Mouse (Mus musculus) embryonic facial prominence, embryonic 14.5 days (tissue): ENCODE data around the gene Zfp62. TPM values are rescaled to one million over a fixed set of nuclear protein-coding genes. Genes with fewer than 3 reads are reported as not detected.

Experiments used
- ATAC-seq: fragments of 200-750 bp; cut with Nextera tagmentation; 2 replicates; pipeline ENCODE4 v1.8.0; 2017; ENCODE audit warnings: low read depth, moderate number of reproducible peaks, moderate TSS enrichment
- DNase-seq: peaks from one replicate; pipeline ENCODE4 v3.0.0-alpha.2; 2015; ENCODE audit warnings: low spot score
- H3K27ac ChIP-seq: fragments of 300-500 bp; sonication (generic); replicated peaks from 2 replicates; pipeline ENCODE4 v1.5.1; 2014; ENCODE audit warnings: low read depth, mild to moderate bottlenecking, low read length, moderate library complexity
- H3K27me3 ChIP-seq: fragments of 300-500 bp; sonication (generic); replicated peaks from 2 replicates; pipeline ENCODE4 v1.6.1; 2014; ENCODE audit warnings: low read length; ENCODE audit not compliant: control insufficient read depth, insufficient read depth
- H3K36me3 ChIP-seq: fragments of 300-500 bp; sonication (generic); 2 replicates; pipeline ENCODE4 v1.6.1; 2014; ENCODE audit warnings: low read length, mixed read lengths; ENCODE audit not compliant: control insufficient read depth, insufficient read depth
- H3K4me1 ChIP-seq: fragments of 300-500 bp; sonication (generic); 2 replicates; pipeline ENCODE4 v1.6.1; 2014; ENCODE audit warnings: antibody characterized with exemption, low read length; ENCODE audit not compliant: control insufficient read depth, insufficient read depth
- H3K4me2 ChIP-seq: fragments of 300-500 bp; sonication (generic); 2 replicates; pipeline ENCODE4 v1.6.1; 2014; ENCODE audit warnings: low read depth, mild to moderate bottlenecking, low read length, moderate library complexity, mixed read lengths
- H3K4me3 ChIP-seq: fragments of 300-500 bp; sonication (generic); 2 replicates; pipeline ENCODE4 v1.5.1; 2014; ENCODE audit warnings: low read depth, mild to moderate bottlenecking, low read length
- H3K9ac ChIP-seq: fragments of 300-500 bp; sonication (generic); 2 replicates; pipeline ENCODE4 v1.6.1; 2014; ENCODE audit warnings: low read depth, mild to moderate bottlenecking, low read length, moderate library complexity, mixed read lengths
- H3K9me3 ChIP-seq: fragments of 300-500 bp; sonication (generic); 2 replicates; pipeline ENCODE4 v1.6.1; 2016; ENCODE audit warnings: low read length; ENCODE audit not compliant: control insufficient read depth
- WGBS: fragments of 180-500 bp; shearing (Covaris S2); extraction: QIAGEN DNeasy Blood & Tissue Kit; methylation state at CpG from one replicate; pipeline ENCODE4 v1.1.7; 2014; 5-methylcytosine and 5-hydroxymethylcytosine counted together
- polyA plus RNA-seq: library from polyadenylated mRNA; unstranded; fragments of >200 nt; fragmentation: Nextera tagmentation; extraction: Ambion mirVana; gene quantifications from 2 replicates; pipeline ENCODE4 v1.2.1, GENCODE M21; 2014

Gene Zfp62
- polyA plus RNA-seq, 1 experiment from 2014 or later: 40.4 TPM

DNA sequence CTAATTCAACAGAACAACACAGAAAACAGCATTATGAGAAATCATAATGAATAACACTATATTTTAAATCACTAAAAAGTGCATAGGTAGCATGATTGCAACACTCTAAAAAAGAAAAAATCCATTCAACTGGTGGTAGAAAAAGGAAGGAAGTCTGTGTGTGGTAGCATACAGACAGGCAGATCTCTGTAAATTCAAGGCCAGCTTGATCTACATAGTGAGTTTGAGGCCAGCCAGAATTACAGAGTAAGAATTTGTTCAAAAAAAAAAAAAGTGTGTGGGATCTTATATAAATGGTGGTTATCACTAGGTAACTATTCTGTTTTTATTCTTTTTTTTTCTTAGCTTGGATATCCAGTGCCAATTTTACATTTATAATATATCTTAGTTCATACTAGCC lies 1.9 kb upstream of the Zfp62 start:
- ATAC-seq: no peak
- no peaks in the 10 kb centered on the region for H3K9me3 ChIP-seq
- peaks cover 13% of the 10 kb centered on the region; the same call in 1 of the 2 replicates for H3K4me1 ChIP-seq
- H3K9ac ChIP-seq: no peak overlapping the region
- no peaks in the 10 kb centered on the region for H3K27me3 ChIP-seq
- DNase-seq: no peak
- H3K4me3 ChIP-seq: no peak overlapping the region
- H3K27ac ChIP-seq: no peak overlapping the region
- peaks cover 1% of the 10 kb centered on the region; the same call in 1 of the 2 replicates for H3K36me3 ChIP-seq
- no peak overlapping the region for H3K4me2 ChIP-seq

DNA sequence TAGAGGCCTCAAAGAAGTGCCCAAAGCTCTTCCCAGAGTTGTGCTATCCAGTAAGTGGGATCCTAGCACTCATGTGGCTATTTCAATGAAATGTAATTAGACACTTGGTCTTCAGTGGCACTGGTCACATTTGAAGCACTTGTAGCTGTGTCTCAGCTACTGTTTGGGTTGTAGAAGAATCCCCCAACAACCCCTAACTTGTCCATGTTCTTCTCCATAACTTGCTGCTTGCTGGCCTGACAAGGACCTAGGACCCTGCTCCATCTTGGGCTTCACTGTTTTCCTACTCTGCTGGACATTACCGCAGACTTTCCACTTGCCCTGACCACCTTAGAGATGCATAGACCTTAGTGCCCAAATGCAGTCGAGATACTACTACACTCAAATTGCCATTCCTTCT lies 1.0 kb upstream of the Zfp62 start:
- H3K4me3 ChIP-seq: peak overlapping the region; percentile 90
- peak overlapping the region; percentile 68 for H3K4me2 ChIP-seq
- peak overlapping the region; percentile 99 for H3K9ac ChIP-seq
- H3K36me3 ChIP-seq: peaks cover 10% of the 10 kb centered on the region; the same call in 1 of the 2 replicates
- H3K9me3 ChIP-seq: no peaks in the 10 kb centered on the region
- H3K27me3 ChIP-seq: no peaks in the 10 kb centered on the region
- WGBS: 65% methylated on average over 2 of the region's 2 CpGs
- H3K4me1 ChIP-seq: peaks cover 13% of the 10 kb centered on the region; the same call in 1 of the 2 replicates
- DNase-seq (no peak), ATAC-seq (no peak)
- H3K27ac ChIP-seq: 0 out of 2 replicates have a peak overlapping the region, but pooled peaks have one; percentile 99

DNA sequence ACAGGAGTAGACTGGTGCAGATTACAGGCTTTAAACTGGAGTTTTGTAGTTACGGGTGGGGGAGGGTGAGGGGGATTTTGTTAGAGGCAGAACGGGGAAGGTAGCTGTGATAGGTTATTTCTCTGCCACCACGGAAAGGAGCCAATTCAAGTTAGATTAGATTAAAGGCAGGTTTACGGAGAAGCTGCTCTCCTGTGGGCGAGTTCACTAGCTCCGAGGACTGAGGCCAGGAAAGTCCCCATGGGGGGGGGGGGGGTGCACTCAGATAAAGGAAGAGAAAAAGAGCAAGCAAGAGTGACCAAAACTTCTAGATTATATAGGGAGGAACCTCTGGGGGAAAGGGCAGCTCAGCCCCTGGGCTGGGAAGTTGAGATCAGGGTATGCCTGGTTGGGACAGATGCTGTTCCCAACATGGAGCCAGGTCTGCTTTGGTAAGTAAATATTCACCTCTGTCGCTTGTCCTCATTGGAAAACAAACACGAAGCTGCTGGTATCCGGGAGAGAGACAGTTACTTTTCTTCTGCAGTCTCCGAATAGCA lies 500 bp upstream of the Zfp62 start:
- peak overlapping the region; percentile 99 for H3K9ac ChIP-seq
- H3K4me2 ChIP-seq: peak overlapping the region; percentile 68
- DNase-seq: peak; percentile 48
- peak overlapping the region; percentile 99 for H3K27ac ChIP-seq
- peaks cover 13% of the 10 kb centered on the region; the same call in 1 of the 2 replicates for H3K4me1 ChIP-seq
- peak; percentile 8; the same call in 1 of the 2 replicates for ATAC-seq
- no peaks in the 10 kb centered on the region for H3K9me3 ChIP-seq
- WGBS: 3% methylated on average over 10 of the region's 10 CpGs
- H3K36me3 ChIP-seq: peaks cover 14% of the 10 kb centered on the region; the same call in 1 of the 2 replicates
- H3K4me3 ChIP-seq: peak overlapping the region; percentile 90
- H3K27me3 ChIP-seq: no peaks in the 10 kb centered on the region

DNA sequence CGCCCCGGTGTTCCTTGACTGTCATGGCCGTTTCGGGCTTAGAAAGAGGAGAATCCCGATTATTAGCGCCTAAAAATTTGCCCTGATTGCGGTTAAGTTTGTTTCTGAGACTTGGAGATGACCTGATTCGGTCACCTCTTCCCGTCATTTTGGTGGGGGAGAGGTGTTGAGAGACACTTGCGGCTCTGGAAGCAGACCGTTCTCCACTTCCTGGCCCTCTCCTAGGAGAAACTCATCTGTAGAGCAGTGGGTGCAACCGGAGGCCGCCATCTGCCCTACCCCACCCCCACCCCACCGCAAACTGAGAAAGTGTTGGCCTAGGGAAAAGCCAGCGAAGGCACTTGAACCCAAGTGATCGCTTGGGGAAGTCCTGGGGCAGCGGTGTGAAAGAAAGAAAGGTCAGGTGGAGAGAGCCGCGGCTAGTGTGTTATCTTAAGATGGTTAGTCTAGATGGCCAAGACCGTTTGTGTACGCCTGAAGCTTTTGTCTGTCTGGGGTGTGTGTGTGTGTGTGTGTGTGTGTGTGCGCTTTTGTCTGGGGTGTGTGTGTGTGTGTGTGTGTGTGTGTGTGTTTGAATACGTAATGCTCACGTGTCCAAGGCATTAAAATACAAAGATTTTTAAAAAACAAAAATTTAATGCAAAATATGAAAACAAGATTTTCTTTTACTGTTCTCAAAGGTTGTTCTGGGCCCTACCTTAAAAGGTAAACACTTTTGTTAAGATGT lies 842 bp downstream of the Zfp62 start:
- peaks cover 13% of the 10 kb centered on the region; the same call in 1 of the 2 replicates for H3K4me1 ChIP-seq
- H3K9ac ChIP-seq: peak overlapping the region; percentile 99
- 0% methylated on average over 19 of the region's 24 CpGs for WGBS
- peaks cover 14% of the 10 kb centered on the region; the same call in 1 of the 2 replicates for H3K36me3 ChIP-seq
- peak; percentile 77 for ATAC-seq
- no peaks in the 10 kb centered on the region for H3K27me3 ChIP-seq
- peak; percentile 68 for DNase-seq
- no peaks in the 10 kb centered on the region for H3K9me3 ChIP-seq
- H3K4me2 ChIP-seq: peak overlapping the region; percentile 68
- H3K27ac ChIP-seq: peak overlapping the region; percentile 99
- peak overlapping the region; percentile 90 for H3K4me3 ChIP-seq

DNA sequence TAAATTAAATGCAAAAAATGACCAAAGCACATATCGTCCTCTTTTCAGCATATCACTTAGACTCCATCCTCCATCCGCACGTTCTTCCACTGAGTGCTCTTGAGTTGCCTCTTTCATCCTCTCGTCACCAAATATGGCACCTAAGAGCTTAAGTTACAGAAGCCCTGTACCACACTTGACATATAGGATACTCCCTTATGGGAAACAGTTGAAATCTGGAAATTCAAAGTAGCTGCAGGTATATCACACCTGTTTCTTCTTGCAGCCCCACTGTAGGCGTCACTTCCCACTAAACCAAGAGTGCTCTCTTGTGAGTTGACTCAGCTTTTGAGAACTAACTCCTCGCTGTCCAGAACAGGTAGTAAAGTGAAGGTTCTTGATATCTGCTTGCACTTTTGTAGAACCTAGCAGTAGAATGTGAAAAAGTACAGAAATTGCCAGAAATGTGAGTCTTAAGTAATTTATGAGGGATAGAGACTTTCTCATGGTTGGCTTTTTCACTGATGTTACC lies 2.0 kb downstream of the Zfp62 start:
- Histone ChIP-seq H3K27ac (no peak overlapping the region), H3K9me3 (no peaks in the 10 kb centered on the region), H3K4me2 (peak overlapping the region; percentile 68), H3K36me3 (peaks cover 14% of the 10 kb centered on the region; the same call in 1 of the 2 replicates), H3K4me3 (no peak overlapping the region), H3K9ac (no peak overlapping the region), H3K4me1 (peaks cover 13% of the 10 kb centered on the region; the same call in 1 of the 2 replicates), H3K27me3 (no peaks in the 10 kb centered on the region)
- 80% methylated on average over 6 of the region's 6 CpGs for WGBS
- no peak for DNase-seq
- ATAC-seq: no peak

DNA sequence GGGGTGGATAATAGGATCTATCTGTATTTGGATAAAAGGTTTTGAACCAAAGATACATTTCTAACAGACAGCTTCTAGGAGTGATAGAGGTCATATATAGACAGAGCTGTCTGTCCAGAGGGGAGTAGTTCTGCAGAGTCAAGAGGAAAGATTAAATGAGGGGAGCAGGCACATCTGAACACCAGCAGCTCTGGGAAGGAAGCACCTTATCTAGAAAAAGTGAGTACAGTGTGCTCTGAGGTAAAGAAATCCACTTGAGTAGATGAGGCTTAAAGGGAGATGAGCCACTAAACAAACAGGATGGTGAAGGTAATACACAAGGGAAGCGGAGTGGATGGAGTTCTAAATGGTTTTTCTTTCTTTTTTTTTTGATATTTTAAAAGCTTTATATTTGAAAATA lies 4.4 kb downstream of the Zfp62 start:
- DNase-seq (no peak), ATAC-seq (no peak)
- Histone ChIP-seq H3K9ac (no peak overlapping the region), H3K4me2 (no peak overlapping the region), H3K4me1 (peaks cover 7% of the 10 kb centered on the region; the same call in 1 of the 2 replicates), H3K27me3 (no peaks in the 10 kb centered on the region), H3K27ac (no peak overlapping the region), H3K4me3 (no peak overlapping the region), H3K9me3 (no peaks in the 10 kb centered on the region), H3K36me3 (peaks cover 22% of the 10 kb centered on the region)
- WGBS: 97% methylated on average over 1 of the region's 1 CpGs

DNA sequence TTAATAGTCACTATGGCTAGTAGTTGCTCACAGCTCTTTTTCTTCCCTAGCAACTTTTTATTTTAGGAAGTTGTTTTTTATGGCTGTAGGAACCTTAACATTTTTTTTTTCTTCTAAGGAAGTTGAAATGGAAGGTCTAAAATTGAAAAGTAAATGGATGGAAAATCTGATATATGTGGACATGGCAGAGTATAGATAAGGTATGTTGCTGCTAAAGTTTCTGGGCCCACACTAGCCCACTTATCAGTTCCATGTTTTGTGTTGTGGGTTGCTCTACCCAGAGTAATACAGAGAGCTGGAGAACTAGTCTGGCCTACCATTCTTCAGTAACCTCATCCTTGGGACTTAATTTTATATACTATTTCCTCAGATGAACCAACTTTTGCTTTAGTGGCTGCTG lies 9.5 kb downstream of the Zfp62 start:
- H3K9ac ChIP-seq: no peak overlapping the region
- H3K36me3 ChIP-seq: peaks cover 50% of the 10 kb centered on the region
- H3K9me3 ChIP-seq: no peaks in the 10 kb centered on the region
- no peak overlapping the region for H3K4me3 ChIP-seq
- ATAC-seq (no peak), DNase-seq (no peak)
- H3K27ac ChIP-seq: no peak overlapping the region
- H3K4me1 ChIP-seq: no peaks in the 10 kb centered on the region
- H3K27me3 ChIP-seq: no peaks in the 10 kb centered on the region
- no peak overlapping the region for H3K4me2 ChIP-seq

DNA sequence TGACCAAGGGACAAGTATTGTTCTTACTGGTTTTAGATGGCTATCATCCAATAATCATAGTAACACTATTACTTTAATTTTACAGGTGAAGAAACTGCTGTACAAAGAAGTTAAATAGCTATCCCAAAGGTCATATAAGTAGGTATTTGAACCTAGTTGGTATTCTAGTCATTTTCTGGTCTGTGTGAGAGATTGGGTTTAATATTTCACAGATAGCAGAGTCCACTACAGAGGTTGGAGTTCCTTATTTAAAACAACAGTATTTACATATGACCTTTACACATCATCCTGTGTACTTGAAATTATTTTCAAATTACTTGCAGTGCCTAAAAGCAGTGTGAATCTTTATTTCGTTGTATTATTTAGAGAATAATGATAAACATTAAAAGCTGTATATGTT lies 10.4 kb downstream of the Zfp62 start:
- H3K4me1 ChIP-seq: no peaks in the 10 kb centered on the region
- H3K4me2 ChIP-seq: no peak overlapping the region
- H3K9ac ChIP-seq: no peak overlapping the region
- no peaks in the 10 kb centered on the region for H3K9me3 ChIP-seq
- DNase-seq (no peak), ATAC-seq (no peak)
- H3K36me3 ChIP-seq: peaks cover 50% of the 10 kb centered on the region
- no peak overlapping the region for H3K4me3 ChIP-seq
- WGBS: 95% methylated on average over 1 of the region's 1 CpGs
- H3K27me3 ChIP-seq: no peaks in the 10 kb centered on the region
- no peak overlapping the region for H3K27ac ChIP-seq
